ENCODE assay signal across 8 mouse cellular contexts in genomic region chr6:142938549-142939345, GRCm38 (mm10). TPM values are rescaled to one million over a fixed set of nuclear protein-coding genes. Genes with fewer than 3 reads are reported as not detected.
DNase-seq lines count a peak whose midpoint lies in the region; ATAC-seq and TF ChIP-seq lines count a peak whose summit lies in the region.

No protein-coding gene starts in this region.

- no peaks in the 10 kb centered on the region for H3K9me3 ChIP-seq in heart, embryonic 10.5 days
- no peaks in the 10 kb centered on the region for H3K9me3 ChIP-seq in heart, embryonic 11.5 days (replicated peaks; ENCODE audit: control insufficient read depth, low read length)
- H3K9me3 ChIP-seq in midbrain, embryonic 11.5 days (ENCODE audit: control insufficient read depth, low read length), result no peaks in the 10 kb centered on the region

- 67% methylated on average over 9 of the region's 9 CpGs for WGBS in heart, embryonic 10.5 days
- 57% methylated on average over 9 of the region's 9 CpGs for WGBS in heart, embryonic 11.5 days (ENCODE audit: insufficient replicate concordance)
- 56% methylated on average over 9 of the region's 9 CpGs for WGBS in kidney, adult 2 months
- WGBS in midbrain, embryonic 11.5 days, result 78% methylated on average over 9 of the region's 9 CpGs

- no peaks in the 10 kb centered on the region for H3K27me3 ChIP-seq in heart, embryonic 10.5 days (ENCODE audit: insufficient read depth, poor library complexity, severe bottlenecking)
- H3K27me3 ChIP-seq in heart, embryonic 11.5 days (ENCODE audit: control insufficient read depth, insufficient read depth, low read length), result no peaks in the 10 kb centered on the region
- no peaks in the 10 kb centered on the region for H3K27me3 ChIP-seq in kidney, adult 2 months (replicated peaks; ENCODE audit: control insufficient read depth, insufficient read depth, low read length)
- no peaks in the 10 kb centered on the region for H3K27me3 ChIP-seq in midbrain, embryonic 11.5 days (ENCODE audit: control insufficient read depth, insufficient read depth, low read length)

- DNase-seq in heart, embryonic 10.5 days (ENCODE audit: low spot score), result no peak
- peak; percentile 40 for DNase-seq in adrenal gland, postnatal 10 days
- DNase-seq in kidney, adult 2 months, result peak; percentile 84
- DNase-seq in midbrain, embryonic 11.5 days (ENCODE audit: low spot score, missing footprints), result no peak
- no peak for DNase-seq in urinary bladder, postnatal 25 days (ENCODE audit: low spot score)
- no peak for DNase-seq in thymus, postnatal 0 days (ENCODE audit: low spot score)
- no peak for DNase-seq in heart, adult 11 months

- no peak overlapping the region for H3K4me3 ChIP-seq in heart, embryonic 10.5 days
- no peak overlapping the region for H3K4me3 ChIP-seq in heart, embryonic 11.5 days (ENCODE audit: low read depth, low read length)
- no peak overlapping the region for H3K4me3 ChIP-seq in kidney, adult 2 months (ENCODE audit: insufficient read depth, low read depth, low read length)
- no peak overlapping the region for H3K4me3 ChIP-seq in midbrain, embryonic 11.5 days (ENCODE audit: low read depth, low read length)

- no peak overlapping the region for H3K9ac ChIP-seq in heart, embryonic 11.5 days (ENCODE audit: low read depth, low read length)
- no peak overlapping the region for H3K9ac ChIP-seq in midbrain, embryonic 11.5 days (ENCODE audit: low read length)

- H3K27ac ChIP-seq in heart, embryonic 10.5 days, result peak overlapping the region; percentile 52
- H3K27ac ChIP-seq in heart, embryonic 11.5 days (ENCODE audit: low read depth, low read length), result no peak overlapping the region
- H3K27ac ChIP-seq in kidney, adult 2 months (ENCODE audit: insufficient read depth, low read depth, low read length), result no peak overlapping the region
- H3K27ac ChIP-seq in midbrain, embryonic 11.5 days (ENCODE audit: low read depth, low read length), result no peak overlapping the region

- ATAC-seq in heart, embryonic 11.5 days (replicated peaks; ENCODE audit: insufficient number of reproducible peaks, low FRiP score, low TSS enrichment), result no peak
- ATAC-seq in midbrain, embryonic 11.5 days (ENCODE audit: low FRiP score), result 0 out of 2 replicates have a peak, but pooled peaks have one; percentile 8

- TF ChIP-seq POLR2A in kidney, adult 2 months (IDR thresholded peaks at IDR 0.05; ENCODE audit: low read depth, low read length), result no peak

- H3K4me1 ChIP-seq in heart, embryonic 10.5 days, result no peaks in the 10 kb centered on the region
- no peaks in the 10 kb centered on the region for H3K4me1 ChIP-seq in heart, embryonic 11.5 days (ENCODE audit: control insufficient read depth, insufficient read depth, low read length)
- H3K4me1 ChIP-seq in kidney, adult 2 months (ENCODE audit: control insufficient read depth, insufficient read depth, low read length), result peaks cover 22% of the 10 kb centered on the region
- no peaks in the 10 kb centered on the region for H3K4me1 ChIP-seq in midbrain, embryonic 11.5 days (ENCODE audit: control insufficient read depth, insufficient read depth, low read length)

- H3K36me3 ChIP-seq in heart, embryonic 10.5 days, result no peaks in the 10 kb centered on the region
- no peaks in the 10 kb centered on the region for H3K36me3 ChIP-seq in heart, embryonic 11.5 days (ENCODE audit: control insufficient read depth, insufficient read depth, low read length)
- no peaks in the 10 kb centered on the region for H3K36me3 ChIP-seq in kidney, adult 2 months (ENCODE audit: control insufficient read depth, insufficient read depth, low read length)
- H3K36me3 ChIP-seq in midbrain, embryonic 11.5 days (ENCODE audit: control insufficient read depth, insufficient read depth, low read length), result no peaks in the 10 kb centered on the region

- H3K4me2 ChIP-seq in heart, embryonic 11.5 days, result no peak overlapping the region
- no peak overlapping the region for H3K4me2 ChIP-seq in midbrain, embryonic 11.5 days

- no peak for TF ChIP-seq CTCF in kidney, adult 2 months (conservative IDR thresholded peaks at IDR 0.05; ENCODE audit: insufficient read depth, insufficient read length, low read depth, low read length)

RNA-seq across cellular contexts. Expression of gene St8sia1, which starts 25.5 kb away (rescaled TPM):
- 3.1 and 3.4 TPM in 2 replicates for polyA plus RNA-seq in heart, embryonic 10.5 days (2016; fragmentation: Nextera tagmentation; extraction: Ambion mirVana)
- polyA plus RNA-seq in heart, embryonic 11.5 days (2014; fragmentation: Nextera tagmentation; extraction: Ambion mirVana), result 3.6 and 5.2 TPM in 2 replicates
- 1 to 10 TPM; 1.7 to 2.5 TPM for total RNA-seq in adrenal gland, postnatal 10 days (2021)
- 13.2 and 14.3 TPM in 2 replicates for polyA plus RNA-seq in kidney, adult 2 months (2012; rRNA removed)
- 3.8 and 5.4 TPM in 2 replicates for polyA plus RNA-seq in midbrain, embryonic 11.5 days (2014; fragmentation: Nextera tagmentation; extraction: Ambion mirVana)
- polyA plus RNA-seq in thymus, postnatal 0 days (2015; fragmentation: Nextera tagmentation; extraction: Ambion mirVana), result 8.1 and 10.0 TPM in 2 replicates

Comparison
In these comparisons a context has a peak if more than half of its experiments do, and no peak if none do; other contexts are left out.
1. DNase-seq: peak in adrenal gland, postnatal 10 days (single experiment) and kidney, adult 2 months (single experiment); none in heart, embryonic 10.5 days (single experiment), midbrain, embryonic 11.5 days (single experiment), urinary bladder, postnatal 25 days (single experiment), thymus, postnatal 0 days (single experiment) and heart, adult 11 months (single experiment).